Mouse (Mus musculus): ENCODE measurements at regions not wholly inside any gene's neighbourhood (a gene's known extent, or its start where the extent isn't known, plus 50 kb on each side); places are given as distances from the start of the nearest gene placed in this dataset.

DNA sequence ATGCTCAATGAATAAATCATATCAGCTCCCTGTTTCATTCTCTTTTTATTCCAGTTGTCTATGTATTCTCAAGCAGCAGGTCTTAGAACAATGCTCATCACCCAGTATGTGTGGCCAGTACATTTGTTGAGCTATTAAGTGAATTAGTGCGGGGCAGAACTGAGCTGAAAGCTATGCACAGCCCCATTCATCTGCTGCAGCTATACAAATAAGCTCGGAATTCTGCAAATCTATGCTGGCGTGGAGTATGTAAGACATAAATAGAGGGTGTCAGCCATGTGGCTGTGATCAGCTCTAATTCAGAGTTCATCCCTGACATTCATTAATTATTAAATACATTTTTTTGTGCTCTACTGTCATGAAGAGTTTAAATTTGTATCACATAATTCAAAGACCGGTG lies 786.1 kb upstream of the A1bg start:
- H3K27ac ChIP-seq (ENCODE audit: low read depth), result no peak overlapping the region
- ATAC-seq (ENCODE audit: insufficient read depth), result no peak
- TF ChIP-seq CTCF (IDR thresholded peaks at IDR 0.05; ENCODE audit: low read depth), result no peak

DNA sequence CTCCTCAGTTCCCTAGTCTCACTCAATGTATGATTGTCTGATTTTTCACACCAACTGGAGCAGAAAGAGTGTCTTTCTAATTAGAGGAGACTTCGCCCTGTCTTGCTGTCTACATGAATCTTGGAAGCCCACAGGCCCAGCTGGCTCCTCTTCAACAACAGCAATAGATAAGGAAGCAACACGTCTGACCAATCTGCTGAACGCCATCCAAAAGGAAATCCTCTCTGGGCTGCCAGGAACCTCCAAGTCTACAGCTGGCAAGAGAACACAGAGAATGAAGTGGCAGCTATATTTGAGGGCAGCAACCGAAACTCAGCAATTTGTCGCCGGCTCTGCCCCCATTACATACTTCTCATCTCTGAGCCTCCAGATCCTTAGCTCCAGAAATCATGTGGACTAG lies 785.1 kb upstream of the A1bg start:
- Histone ChIP-seq H3K36me3 (ENCODE audit: insufficient read depth) (no peaks in the 10 kb centered on the region), H3K27me3 (ENCODE audit: insufficient read depth, low read length) (no peaks in the 10 kb centered on the region), H3K4me3 (ENCODE audit: low read depth, low read length) (no peak overlapping the region), H3K9ac (no peak overlapping the region), H3K9me3 (ENCODE audit: low read depth, low read length) (no peaks in the 10 kb centered on the region), H3K27ac (ENCODE audit: low read depth) (no peak overlapping the region; the same call in 1 of the 2 replicates), H3K4me2 (no peak overlapping the region), H3K4me1 (ENCODE audit: insufficient read depth) (0 out of 2 replicates have a peak, but pooled peaks cover 5% of the 10 kb centered on the region)
- ATAC-seq (ENCODE audit: insufficient read depth), result peak; percentile 88
- peak; percentile 93 for DNase-seq
- no peak for TF ChIP-seq CTCF (IDR thresholded peaks at IDR 0.05; ENCODE audit: low read depth)
- WGBS, result 25% methylated on average over 6 of the region's 6 CpGs

More for the DNA sequence above, 786.1 kb upstream of the A1bg start:
- 61% methylated on average over 4 of the region's 4 CpGs for WGBS
- 0 out of 2 replicates have a peak, but pooled peaks cover 5% of the 10 kb centered on the region for H3K4me1 ChIP-seq (ENCODE audit: insufficient read depth)
- no peak overlapping the region for H3K4me2 ChIP-seq
- H3K9ac ChIP-seq, result no peak overlapping the region
- no peaks in the 10 kb centered on the region for H3K36me3 ChIP-seq (ENCODE audit: insufficient read depth)
- H3K4me3 ChIP-seq (ENCODE audit: low read depth, low read length), result no peak overlapping the region
- H3K27me3 ChIP-seq (ENCODE audit: insufficient read depth, low read length), result no peaks in the 10 kb centered on the region
- no peaks in the 10 kb centered on the region for H3K9me3 ChIP-seq (ENCODE audit: low read depth, low read length)
- DNase-seq, result peak; percentile 20

DNA sequence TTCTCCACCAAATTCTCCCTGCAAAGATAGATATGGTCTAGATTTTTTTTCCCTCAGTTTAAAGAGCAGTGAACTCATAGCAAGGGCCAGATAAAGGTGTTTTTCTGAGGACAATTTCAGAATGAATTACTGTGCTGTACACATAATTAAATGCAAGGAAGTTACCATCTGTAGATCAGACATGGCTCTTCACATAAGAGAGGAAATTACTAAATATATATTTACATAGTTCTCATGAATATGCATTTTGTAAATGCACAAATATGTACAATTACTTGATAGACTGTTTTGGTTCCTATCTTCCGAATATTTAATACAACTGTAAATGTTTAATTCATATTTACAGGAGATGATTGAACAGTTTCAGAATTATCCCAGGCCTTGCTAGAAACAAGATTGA lies 769.9 kb upstream of the A1bg start:
- DNase-seq (no peak), ATAC-seq (ENCODE audit: insufficient read depth) (no peak)
- Histone ChIP-seq H3K27me3 (ENCODE audit: insufficient read depth, low read length) (no peaks in the 10 kb centered on the region), H3K4me3 (ENCODE audit: low read depth, low read length) (no peak overlapping the region), H3K4me2 (no peak overlapping the region), H3K36me3 (ENCODE audit: insufficient read depth) (no peaks in the 10 kb centered on the region), H3K9ac (no peak overlapping the region), H3K27ac (ENCODE audit: low read depth) (no peak overlapping the region), H3K9me3 (ENCODE audit: low read depth, low read length) (no peaks in the 10 kb centered on the region), H3K4me1 (ENCODE audit: insufficient read depth) (no peaks in the 10 kb centered on the region)
- WGBS, result 87% methylated on average over 1 of the region's 1 CpGs
- no peak for TF ChIP-seq CTCF (IDR thresholded peaks at IDR 0.05; ENCODE audit: low read depth)

DNA sequence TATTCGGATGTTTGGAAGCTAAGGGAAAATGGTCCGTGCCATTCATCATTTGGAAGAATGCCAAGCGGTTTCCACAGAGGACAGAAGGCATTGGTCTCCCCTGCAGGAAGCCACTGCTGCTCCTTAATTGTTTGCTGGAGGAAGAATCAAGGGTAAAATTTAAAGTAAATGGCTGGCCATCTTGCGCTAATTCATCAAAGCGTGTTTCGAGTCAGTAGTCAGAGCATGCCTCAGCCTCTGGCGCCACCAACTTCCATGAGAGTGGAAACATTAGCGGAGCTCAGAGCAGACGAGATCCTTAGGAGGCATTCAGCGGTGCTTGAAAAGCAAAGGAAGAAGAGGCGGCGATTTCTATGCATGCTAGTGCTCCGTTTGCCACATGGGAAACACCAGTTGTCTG lies 767.6 kb upstream of the A1bg start:
- Histone ChIP-seq H3K9me3 (ENCODE audit: low read depth, low read length) (no peaks in the 10 kb centered on the region), H3K27ac (ENCODE audit: low read depth) (no peak overlapping the region), H3K4me2 (no peak overlapping the region), H3K36me3 (ENCODE audit: insufficient read depth) (no peaks in the 10 kb centered on the region), H3K9ac (no peak overlapping the region), H3K27me3 (ENCODE audit: insufficient read depth, low read length) (no peaks in the 10 kb centered on the region), H3K4me1 (ENCODE audit: insufficient read depth) (no peaks in the 10 kb centered on the region), H3K4me3 (ENCODE audit: low read depth, low read length) (no peak overlapping the region)
- ATAC-seq (ENCODE audit: insufficient read depth) (no peak), DNase-seq (peak; percentile 23)
- WGBS, result 75% methylated on average over 13 of the region's 13 CpGs
- TF ChIP-seq CTCF (IDR thresholded peaks at IDR 0.05; ENCODE audit: low read depth), result no peak

DNA sequence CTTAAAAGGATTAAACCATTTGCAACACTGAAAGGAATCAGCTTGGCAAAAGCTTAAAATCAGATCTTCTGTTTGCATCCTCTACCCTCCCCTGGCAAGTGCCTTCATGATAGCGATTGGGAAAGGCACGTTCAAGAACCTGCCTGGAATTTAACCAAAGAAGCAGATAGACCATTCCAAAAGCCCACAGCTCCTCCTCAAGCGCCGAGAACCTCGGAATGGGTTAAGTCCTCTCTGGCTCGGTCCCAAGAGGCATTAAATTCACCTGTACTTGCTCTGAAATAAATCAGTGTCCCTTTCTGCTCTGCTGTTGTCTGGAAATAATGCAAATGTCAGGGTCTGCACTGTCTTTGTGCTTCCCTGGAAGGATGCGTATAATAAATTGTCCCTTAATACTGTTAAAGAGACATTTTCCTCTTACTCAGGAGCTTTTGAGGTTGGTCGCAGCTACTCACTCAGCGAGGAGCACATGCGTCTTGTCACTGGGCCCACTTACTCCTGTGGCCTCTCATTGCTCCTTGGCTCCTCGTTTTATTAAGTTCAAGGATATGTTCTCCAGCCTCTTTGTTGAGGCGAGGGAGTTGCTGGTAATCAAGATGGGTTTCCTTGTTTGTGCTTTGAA lies 767.1 kb upstream of the A1bg start:
- H3K4me3 ChIP-seq (ENCODE audit: low read depth, low read length), result no peak overlapping the region
- 70% methylated on average over 12 of the region's 12 CpGs for WGBS
- ATAC-seq (ENCODE audit: insufficient read depth) (no peak), DNase-seq (no peak)
- H3K27ac ChIP-seq (ENCODE audit: low read depth), result no peak overlapping the region
- no peaks in the 10 kb centered on the region for H3K36me3 ChIP-seq (ENCODE audit: insufficient read depth)
- no peaks in the 10 kb centered on the region for H3K9me3 ChIP-seq (ENCODE audit: low read depth, low read length)
- H3K4me2 ChIP-seq, result no peak overlapping the region
- H3K4me1 ChIP-seq (ENCODE audit: insufficient read depth), result no peaks in the 10 kb centered on the region
- no peak for TF ChIP-seq CTCF (IDR thresholded peaks at IDR 0.05; ENCODE audit: low read depth)
- no peak overlapping the region for H3K9ac ChIP-seq
- no peaks in the 10 kb centered on the region for H3K27me3 ChIP-seq (ENCODE audit: insufficient read depth, low read length)

DNA sequence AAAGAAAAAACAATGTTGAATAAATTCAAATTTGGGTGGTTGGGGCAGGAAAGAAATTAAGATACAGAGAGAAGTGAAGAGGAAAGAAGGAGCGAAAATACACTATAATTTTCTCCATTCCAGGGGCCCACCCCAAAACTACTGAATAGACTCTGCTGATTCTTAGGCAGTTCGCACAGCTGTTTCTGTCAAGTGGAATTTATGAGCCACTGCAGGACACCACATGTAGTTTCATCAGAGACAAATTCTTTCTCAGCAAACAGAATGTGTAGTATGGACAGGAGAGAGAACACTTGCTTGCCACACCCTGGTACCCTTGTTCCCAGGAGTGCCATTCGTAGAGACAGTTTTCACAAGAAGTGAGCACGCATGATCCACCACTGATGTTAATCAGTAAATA lies 760.2 kb upstream of the A1bg start:
- H3K27ac ChIP-seq (ENCODE audit: low read depth), result no peak overlapping the region
- 88% methylated on average over 4 of the region's 4 CpGs for WGBS
- H3K4me3 ChIP-seq (ENCODE audit: low read depth, low read length), result no peak overlapping the region
- DNase-seq (no peak), ATAC-seq (ENCODE audit: insufficient read depth) (no peak)
- no peaks in the 10 kb centered on the region for H3K36me3 ChIP-seq (ENCODE audit: insufficient read depth)
- no peaks in the 10 kb centered on the region for H3K27me3 ChIP-seq (ENCODE audit: insufficient read depth, low read length)
- no peaks in the 10 kb centered on the region for H3K4me1 ChIP-seq (ENCODE audit: insufficient read depth)
- H3K4me2 ChIP-seq, result no peak overlapping the region
- TF ChIP-seq CTCF (IDR thresholded peaks at IDR 0.05; ENCODE audit: low read depth), result no peak
- H3K9ac ChIP-seq, result no peak overlapping the region
- H3K9me3 ChIP-seq (ENCODE audit: low read depth, low read length), result no peaks in the 10 kb centered on the region

DNA sequence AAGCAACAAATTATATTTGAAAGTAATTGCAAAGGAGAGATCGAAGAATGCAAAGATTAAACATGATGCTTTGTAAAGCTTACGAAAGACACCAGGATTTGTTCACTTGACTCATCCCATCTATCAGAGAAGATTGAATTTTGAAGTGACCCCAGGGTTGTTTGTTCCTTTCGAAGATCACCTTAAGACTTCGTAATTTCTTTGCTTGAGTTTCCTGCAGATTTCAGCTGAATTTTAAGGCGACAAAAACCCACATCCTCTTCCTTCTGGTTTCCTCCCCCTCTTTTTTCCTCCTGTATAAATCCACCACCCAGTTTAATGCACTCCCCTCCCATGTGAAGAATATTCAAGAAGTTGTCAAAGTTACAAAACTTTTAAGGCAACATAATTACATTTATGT lies 747.7 kb upstream of the A1bg start:
- Histone ChIP-seq H3K27me3 (ENCODE audit: insufficient read depth, low read length) (no peaks in the 10 kb centered on the region), H3K9me3 (ENCODE audit: low read depth, low read length) (no peaks in the 10 kb centered on the region), H3K36me3 (ENCODE audit: insufficient read depth) (no peaks in the 10 kb centered on the region), H3K9ac (no peak overlapping the region), H3K4me2 (no peak overlapping the region), H3K4me3 (ENCODE audit: low read depth, low read length) (no peak overlapping the region), H3K4me1 (ENCODE audit: insufficient read depth) (no peaks in the 10 kb centered on the region), H3K27ac (ENCODE audit: low read depth) (no peak overlapping the region)
- WGBS, result 83% methylated on average over 5 of the region's 5 CpGs
- no peak for ATAC-seq (ENCODE audit: insufficient read depth)
- DNase-seq, result no peak
- no peak for TF ChIP-seq CTCF (IDR thresholded peaks at IDR 0.05; ENCODE audit: low read depth)

DNA sequence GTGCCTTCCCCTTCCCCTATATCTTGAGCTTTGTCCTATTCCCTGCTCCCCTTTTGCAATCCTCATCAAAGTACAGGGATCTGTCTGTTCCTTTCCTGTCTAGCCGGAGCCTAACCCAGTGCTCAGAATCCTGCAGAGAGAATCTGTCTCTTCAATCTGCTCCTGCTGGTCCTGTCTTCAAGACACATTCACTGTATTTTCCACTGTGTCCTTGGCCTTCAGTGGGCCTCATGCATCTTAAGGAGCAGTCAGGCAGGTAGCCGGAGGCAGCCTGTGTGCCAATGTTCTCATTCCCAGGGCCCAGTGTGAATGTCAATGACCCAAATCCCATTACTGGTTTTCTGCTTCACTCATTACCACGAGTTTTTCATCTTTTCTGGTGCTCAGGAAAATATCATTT lies 737.8 kb upstream of the A1bg start:
- Histone ChIP-seq H3K27ac (ENCODE audit: low read depth) (no peak overlapping the region), H3K4me3 (ENCODE audit: low read depth, low read length) (no peak overlapping the region), H3K27me3 (ENCODE audit: insufficient read depth, low read length) (no peaks in the 10 kb centered on the region), H3K4me1 (ENCODE audit: insufficient read depth) (no peaks in the 10 kb centered on the region), H3K36me3 (ENCODE audit: insufficient read depth) (no peaks in the 10 kb centered on the region), H3K9ac (no peak overlapping the region), H3K4me2 (no peak overlapping the region), H3K9me3 (ENCODE audit: low read depth, low read length) (no peaks in the 10 kb centered on the region)
- WGBS, result 66% methylated on average over 3 of the region's 3 CpGs
- DNase-seq (no peak), ATAC-seq (ENCODE audit: insufficient read depth) (no peak)
- no peak for TF ChIP-seq CTCF (IDR thresholded peaks at IDR 0.05; ENCODE audit: low read depth)

Measured in lung, embryonic 14.5 days (tissue).